8 mouse cellular contexts compared by ENCODE assay signal in genomic region chr2:25983159-25983907, GRCm38 (mm10). TPM values are rescaled to one million over a fixed set of nuclear protein-coding genes. Genes with fewer than 3 reads are reported as not detected.
DNase-seq lines count a peak whose midpoint lies in the region; ATAC-seq and TF ChIP-seq lines count a peak whose summit lies in the region.

Camsap1 (minus strand) TSS chr2:25983282.

- H3K9ac ChIP-seq in lung, postnatal 0 days (replicated peaks; ENCODE audit: low read depth), result peak within 1 kb of the TSS; percentile 84

- peak within 1 kb of the TSS; percentile 90 for H3K4me2 ChIP-seq in lung, postnatal 0 days (replicated peaks; ENCODE audit: low read depth, low read length)

- peaks cover 38% of the 10 kb centered on the region for H3K4me1 ChIP-seq in hindbrain, embryonic 10.5 days (replicated peaks)
- H3K4me1 ChIP-seq in lung, postnatal 0 days (ENCODE audit: insufficient read depth, low read depth, low read length), result peaks cover 2% of the 10 kb centered on the region; the same call in 1 of the 2 replicates

- WGBS in hindbrain, embryonic 10.5 days, result under 1% methylated on average over 64 of the region's 64 CpGs
- under 1% methylated on average over 37 of the region's 64 CpGs for WGBS in lung, postnatal 0 days

- peak; percentile 99 for DNase-seq in MN1 (ENCODE audit: low spot score)
- DNase-seq in cerebellum, adult 9-10 months, result peak; percentile 100
- peak; percentile 100 for DNase-seq in hindbrain, embryonic 10.5 days (ENCODE audit: low spot score)
- DNase-seq in layer of hippocampus, adult 9-11 months, result peak; percentile 100
- DNase-seq in lung, postnatal 0 days (ENCODE audit: low spot score), result peak; percentile 100
- DNase-seq in ovary, postnatal 14 days (ENCODE audit: low spot score), result peak; percentile 98
- DNase-seq in thymus, postnatal 14 days, result peak; percentile 99

- TF ChIP-seq CTCF in lung, postnatal 0 days (IDR thresholded peaks at IDR 0.05), result no peak

- H3K27ac ChIP-seq in hindbrain, embryonic 10.5 days, result peak within 1 kb of the TSS; percentile 98
- peak within 1 kb of the TSS; percentile 83 for H3K27ac ChIP-seq in lung, postnatal 0 days (ENCODE audit: low read length)

- peak; percentile 88 for ATAC-seq in frontal cortex, adult (ENCODE audit: low TSS enrichment)
- peak; percentile 99 for ATAC-seq in lung, postnatal 0 days

- peaks cover 18% of the 10 kb centered on the region for H3K36me3 ChIP-seq in hindbrain, embryonic 10.5 days
- H3K36me3 ChIP-seq in lung, postnatal 0 days (ENCODE audit: insufficient read depth, low read length), result no peaks in the 10 kb centered on the region

- peak within 1 kb of the TSS; percentile 95 for H3K4me3 ChIP-seq in hindbrain, embryonic 10.5 days
- H3K4me3 ChIP-seq in lung, postnatal 0 days (ENCODE audit: low read depth, low read length), result peak within 1 kb of the TSS; percentile 88

- no peak for TF ChIP-seq EP300 in lung, postnatal 0 days (IDR thresholded peaks at IDR 0.05)

- H3K27me3 ChIP-seq in hindbrain, embryonic 10.5 days (ENCODE audit: insufficient read depth, poor library complexity, severe bottlenecking), result peaks cover 7% of the 10 kb centered on the region; the same call in 1 of the 2 replicates
- no peaks in the 10 kb centered on the region for H3K27me3 ChIP-seq in lung, postnatal 0 days (replicated peaks; ENCODE audit: insufficient read depth, low read length)

- H3K9me3 ChIP-seq in hindbrain, embryonic 10.5 days, result no peaks in the 10 kb centered on the region
- no peaks in the 10 kb centered on the region for H3K9me3 ChIP-seq in lung, postnatal 0 days (ENCODE audit: low read length)

RNA-seq across cellular contexts. Expression of gene Camsap1, which starts in this region (rescaled TPM):
- 33.4 and 48.7 TPM in 2 replicates for polyA plus RNA-seq in hindbrain, embryonic 10.5 days (2016; fragmentation: Nextera tagmentation; extraction: Ambion mirVana)
- polyA plus RNA-seq in lung, postnatal 0 days (2015; fragmentation: Nextera tagmentation; extraction: Ambion mirVana), result 5.2 and 5.4 TPM in 2 replicates

Comparison
In these comparisons a context has a peak if more than half of its experiments do, and no peak if none do; other contexts are left out.
1. Peak in every context shown above with its lines: DNase-seq, ATAC-seq, H3K4me3 ChIP-seq and H3K27ac ChIP-seq.